In the genomic region with DNA sequence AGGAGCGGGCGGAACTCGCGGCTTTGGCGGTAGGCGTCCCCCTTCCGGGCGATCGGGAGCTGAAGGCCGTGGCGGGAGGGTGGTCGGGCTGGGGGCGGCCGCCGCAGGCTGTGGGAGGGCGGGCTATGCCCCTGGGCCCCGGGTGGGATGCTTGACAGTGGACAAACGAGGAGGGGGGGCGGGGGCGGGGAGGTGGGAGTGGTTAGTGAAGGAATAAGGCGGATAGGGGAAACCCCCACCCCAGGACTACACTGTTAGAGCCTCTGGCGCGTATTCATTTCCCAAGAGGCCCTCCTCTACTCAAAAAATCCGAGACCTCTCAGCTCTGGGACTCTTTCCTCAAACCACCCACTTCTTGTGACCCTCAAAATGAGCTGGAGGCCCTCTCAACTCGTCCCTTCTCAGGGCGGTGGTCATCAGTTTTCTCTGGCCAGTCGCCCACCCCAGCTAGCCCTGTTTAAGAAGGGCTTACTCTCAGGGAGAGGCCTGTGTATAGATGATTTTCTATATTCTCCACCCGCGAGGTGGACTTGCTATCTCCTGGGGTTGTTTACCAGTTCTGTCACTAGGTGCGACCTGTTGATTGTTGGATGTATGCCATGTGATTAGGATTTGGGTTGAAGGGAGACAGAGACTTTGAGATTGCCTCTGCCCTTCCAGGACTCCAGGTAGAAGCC, we compare ENCODE assay signal across 1 mouse cellular context.
TF ChIP-seq lines count a peak whose summit lies in the region.

No protein-coding gene starts in this region.

TF ChIP-seq in myocyte, 11 proteins besides CTCF, POLR2A, EP300 and RAD21 (continued from another document):
- no peak for TF ChIP-seq MYOG (IDR thresholded peaks at IDR 0.05; ENCODE audit: control insufficient read depth in 1 of 3, insufficient read depth in 1 of 3, insufficient read length in 2 of 3, low read depth in 2 of 3)
